Mouse (Mus musculus) midbrain, embryonic 10.5 days (tissue): ENCODE measurements at regions not wholly inside any gene's neighbourhood (a gene's known extent, or its start where the extent isn't known, plus 50 kb on each side); places are given as distances from the start of the nearest gene placed in this dataset.

Source experiments
- DNase-seq: peaks from one replicate; pipeline ENCODE4 v3.0.0-alpha.2; 2017; ENCODE audit warnings: low spot score
- H3K27ac ChIP-seq: fragments of 300-500 bp; sonication (generic); replicated peaks from 2 replicates; pipeline ENCODE4 v1.5.1; 2016; ENCODE audit warnings: mild to moderate bottlenecking
- H3K27me3 ChIP-seq: fragments of 300-500 bp; sonication (generic); 2 replicates; pipeline ENCODE4 v1.6.1; 2016; ENCODE audit warnings: low read depth, mild to moderate bottlenecking; ENCODE audit not compliant: poor library complexity, severe bottlenecking
- H3K36me3 ChIP-seq: fragments of 300-500 bp; sonication (generic); 2 replicates; pipeline ENCODE4 v1.6.1; 2016; ENCODE audit warnings: mild to moderate bottlenecking, moderate library complexity
- H3K4me1 ChIP-seq: fragments of 300-500 bp; sonication (generic); 2 replicates; pipeline ENCODE4 v1.6.1; 2016
- H3K4me3 ChIP-seq: fragments of 300-500 bp; sonication (generic); 2 replicates; pipeline ENCODE4 v1.5.1; 2016; ENCODE audit warnings: mild to moderate bottlenecking, moderate library complexity
- H3K9me3 ChIP-seq: fragments of 300-500 bp; sonication (generic); replicated peaks from 2 replicates; pipeline ENCODE4 v1.6.1; 2016; ENCODE audit warnings: mild to moderate bottlenecking
- WGBS: fragments of 180-500 bp; shearing (Covaris S2); methylation state at CpG from one replicate; pipeline ENCODE4 v1.1.7; 2016; 5-methylcytosine and 5-hydroxymethylcytosine counted together

- no peak for DNase-seq
- 90% methylated on average over 3 of the region's 3 CpGs for WGBS
Measured at GRCm38 (mm10) chr9:91958421-91958820, 234.3 kb upstream of the Plscr5 start.

GRCm38 (mm10) chr9:91957061-91957460, 235.7 kb upstream of the Plscr5 start:
- no peaks in the 10 kb centered on the region for H3K27me3 ChIP-seq
- H3K9me3 ChIP-seq: no peaks in the 10 kb centered on the region
- 93% methylated on average over 3 of the region's 3 CpGs for WGBS
- no peak overlapping the region for H3K4me3 ChIP-seq
- no peak overlapping the region for H3K27ac ChIP-seq
- DNase-seq: no peak
- H3K4me1 ChIP-seq: no peaks in the 10 kb centered on the region
- no peaks in the 10 kb centered on the region for H3K36me3 ChIP-seq

More at GRCm38 (mm10) chr9:91958421-91958820, 234.3 kb upstream of the Plscr5 start:
- Histone ChIP-seq H3K9me3 (no peaks in the 10 kb centered on the region), H3K27me3 (no peaks in the 10 kb centered on the region), H3K4me3 (no peak overlapping the region), H3K4me1 (no peaks in the 10 kb centered on the region), H3K27ac (no peak overlapping the region), H3K36me3 (no peaks in the 10 kb centered on the region)

DNA sequence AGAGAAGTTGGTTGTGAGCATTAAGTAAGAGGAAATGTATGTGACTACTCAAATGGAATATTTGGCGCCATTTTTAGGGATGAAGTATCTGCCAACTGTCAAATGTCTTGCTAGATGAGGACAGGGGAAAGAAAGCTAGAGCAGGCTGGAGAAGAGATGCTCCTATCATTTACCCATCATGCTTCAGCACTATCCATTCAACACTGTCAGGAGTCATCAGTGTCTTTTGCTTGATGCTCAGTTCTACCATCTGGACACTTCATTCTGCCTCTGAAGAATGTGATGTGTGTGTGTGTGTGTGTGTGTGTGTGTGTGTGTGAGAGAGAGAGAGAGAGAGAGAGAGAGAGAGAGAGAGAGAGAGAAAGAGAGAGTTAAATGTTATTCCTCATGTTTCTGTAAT, 244.0 kb upstream of the Plscr5 start:
- Histone ChIP-seq H3K9me3 (no peaks in the 10 kb centered on the region), H3K4me3 (no peak overlapping the region), H3K27ac (no peak overlapping the region), H3K27me3 (no peaks in the 10 kb centered on the region), H3K4me1 (no peaks in the 10 kb centered on the region), H3K36me3 (no peaks in the 10 kb centered on the region)
- 83% methylated on average over 1 of the region's 1 CpGs for WGBS
- DNase-seq: no peak

- Histone ChIP-seq H3K4me3 (no peak overlapping the region), H3K36me3 (no peaks in the 10 kb centered on the region), H3K4me1 (no peaks in the 10 kb centered on the region), H3K27ac (no peak overlapping the region), H3K27me3 (no peaks in the 10 kb centered on the region), H3K9me3 (no peaks in the 10 kb centered on the region)
- WGBS: 78% methylated on average over 1 of the region's 1 CpGs
- DNase-seq: no peak
Measured at GRCm38 (mm10) chr9:91942001-91942400, 250.7 kb upstream of the Plscr5 start.

DNA sequence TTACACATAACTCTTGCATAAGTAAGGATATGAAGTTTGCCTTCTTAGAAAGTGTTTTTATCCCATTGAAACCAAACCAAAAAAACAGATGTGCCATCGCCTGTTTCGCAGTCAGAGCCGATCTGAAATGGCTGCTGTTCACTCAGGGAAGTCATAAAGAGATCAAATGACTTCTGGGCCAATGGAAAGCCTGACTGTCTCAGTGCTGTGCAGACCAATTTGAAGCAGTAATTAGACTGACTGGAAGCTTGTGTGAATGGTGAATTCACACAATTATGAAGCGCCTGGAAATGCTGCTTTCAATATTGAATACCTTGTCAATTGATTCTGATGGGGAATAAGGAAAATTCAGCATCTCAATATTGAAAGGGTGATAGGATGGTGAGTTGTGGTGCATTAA, 254.0 kb upstream of the Plscr5 start:
- Histone ChIP-seq H3K4me3 (no peak overlapping the region), H3K4me1 (no peaks in the 10 kb centered on the region), H3K27ac (no peak overlapping the region), H3K27me3 (no peaks in the 10 kb centered on the region), H3K9me3 (no peaks in the 10 kb centered on the region), H3K36me3 (no peaks in the 10 kb centered on the region)
- 82% methylated on average over 4 of the region's 4 CpGs for WGBS
- no peak for DNase-seq

DNA sequence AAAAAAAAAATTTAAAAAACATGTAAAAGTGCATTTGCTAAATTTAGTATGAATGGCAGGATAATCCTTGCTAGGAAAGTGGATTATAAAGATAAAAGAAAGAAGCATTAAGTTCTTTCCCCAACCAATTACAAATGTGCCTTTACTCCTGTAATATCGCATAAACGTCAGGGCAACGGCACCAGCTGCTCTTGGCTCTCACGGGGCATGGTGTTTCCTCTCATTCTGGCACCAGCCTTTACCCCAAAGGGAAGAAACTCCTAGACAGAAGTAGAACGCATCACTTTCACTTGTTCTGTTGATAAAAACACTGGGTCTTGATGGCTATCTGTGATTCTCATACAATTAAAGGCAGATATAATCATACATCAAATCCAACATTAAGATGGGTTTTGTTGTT, 288.7 kb upstream of the Plscr5 start:
- no peaks in the 10 kb centered on the region for H3K4me1 ChIP-seq
- no peaks in the 10 kb centered on the region for H3K27me3 ChIP-seq
- no peak overlapping the region for H3K27ac ChIP-seq
- H3K9me3 ChIP-seq: no peaks in the 10 kb centered on the region
- no peak overlapping the region for H3K4me3 ChIP-seq
- no peak for DNase-seq
- 85% methylated on average over 5 of the region's 5 CpGs for WGBS
- no peaks in the 10 kb centered on the region for H3K36me3 ChIP-seq

GRCm38 (mm10) chr9:91900956-91901355, 291.8 kb upstream of the Plscr5 start:
- no peak overlapping the region for H3K4me3 ChIP-seq
- no peaks in the 10 kb centered on the region for H3K9me3 ChIP-seq
- no peak for DNase-seq
- no peaks in the 10 kb centered on the region for H3K4me1 ChIP-seq
- no peak overlapping the region for H3K27ac ChIP-seq
- no peaks in the 10 kb centered on the region for H3K27me3 ChIP-seq
- H3K36me3 ChIP-seq: no peaks in the 10 kb centered on the region

DNA sequence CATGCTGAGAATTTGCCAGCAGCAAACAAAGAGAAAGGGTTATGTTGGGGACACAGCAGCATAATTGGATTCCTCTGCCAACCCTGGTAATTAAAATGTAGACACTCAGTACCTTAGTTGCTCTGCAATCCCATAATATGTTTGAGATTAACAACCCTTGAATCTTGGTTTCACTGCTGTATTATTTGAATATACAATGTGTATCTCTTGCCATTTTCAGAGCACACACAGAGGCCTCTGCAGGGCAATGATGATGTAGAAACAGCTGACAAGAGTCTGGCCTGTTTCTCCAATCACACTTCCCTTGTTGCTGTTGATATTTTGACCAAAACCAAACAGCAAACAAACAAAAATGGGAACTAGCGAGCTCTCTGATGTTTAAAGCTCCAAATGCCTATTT, 315.9 kb upstream of the Plscr5 start:
- Histone ChIP-seq H3K27me3 (no peaks in the 10 kb centered on the region), H3K27ac (no peak overlapping the region), H3K9me3 (no peaks in the 10 kb centered on the region), H3K4me1 (no peaks in the 10 kb centered on the region), H3K4me3 (no peak overlapping the region), H3K36me3 (no peaks in the 10 kb centered on the region)
- no peak for DNase-seq
- 94% methylated on average over 1 of the region's 1 CpGs for WGBS

GRCm38 (mm10) chr9:91831556-91831955, 361.2 kb upstream of the Plscr5 start:
- DNase-seq: no peak
- Histone ChIP-seq H3K9me3 (no peaks in the 10 kb centered on the region), H3K36me3 (no peaks in the 10 kb centered on the region), H3K27ac (no peak overlapping the region), H3K27me3 (no peaks in the 10 kb centered on the region), H3K4me3 (no peak overlapping the region), H3K4me1 (no peaks in the 10 kb centered on the region)
- 72% methylated on average over 3 of the region's 3 CpGs for WGBS

GRCm38 (mm10) chr9:91823733-91824487, 368.8 kb upstream of the Plscr5 start:
- WGBS: 84% methylated on average over 1 of the region's 1 CpGs
- no peak overlapping the region for H3K27ac ChIP-seq
- no peaks in the 10 kb centered on the region for H3K9me3 ChIP-seq
- no peak overlapping the region for H3K4me3 ChIP-seq
- DNase-seq: no peak
- no peaks in the 10 kb centered on the region for H3K27me3 ChIP-seq
- H3K4me1 ChIP-seq: peaks cover 3% of the 10 kb centered on the region; the same call in 1 of the 2 replicates
- no peaks in the 10 kb centered on the region for H3K36me3 ChIP-seq

DNA sequence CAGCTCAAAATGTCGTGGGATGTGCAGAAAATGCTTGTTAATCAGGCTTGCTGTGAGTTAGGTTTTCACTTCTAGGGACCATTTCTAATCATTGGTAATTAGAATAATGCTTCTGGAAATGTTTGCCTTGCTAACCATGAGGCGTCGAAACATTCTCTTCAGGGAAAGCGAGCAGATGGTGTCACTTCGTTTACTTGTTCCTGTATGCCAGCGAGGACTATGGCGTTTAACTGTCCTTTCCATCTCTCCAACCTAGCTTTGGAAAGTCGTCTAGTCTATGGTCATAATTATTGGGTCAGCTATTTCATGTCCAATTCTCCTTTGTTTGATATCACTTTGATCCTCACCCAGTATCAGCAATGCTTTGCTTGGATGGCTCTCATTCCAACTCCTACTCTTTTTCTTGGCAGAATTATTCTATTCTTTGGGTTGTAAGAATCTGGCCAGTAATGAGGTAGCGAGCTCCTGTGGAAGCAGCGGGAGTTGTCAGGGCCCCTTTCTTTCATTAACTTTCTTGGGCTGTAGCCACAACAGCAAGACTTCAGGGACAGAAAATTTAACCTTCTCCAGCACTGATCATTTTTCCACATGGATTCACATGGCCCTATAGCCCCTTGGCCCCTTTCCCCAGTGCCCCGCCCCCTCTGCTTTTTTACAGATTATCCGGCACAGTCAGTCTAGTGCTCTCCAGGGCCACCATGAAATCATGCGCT, 374.0 kb upstream of the Plscr5 start:
- WGBS: 78% methylated on average over 13 of the region's 13 CpGs
- Histone ChIP-seq H3K4me3 (no peak overlapping the region), H3K4me1 (peaks cover 4% of the 10 kb centered on the region; the same call in 1 of the 2 replicates), H3K9me3 (no peaks in the 10 kb centered on the region), H3K27ac (no peak overlapping the region), H3K27me3 (no peaks in the 10 kb centered on the region), H3K36me3 (no peaks in the 10 kb centered on the region)
- no peak for DNase-seq

- Histone ChIP-seq H3K27ac (no peak overlapping the region), H3K36me3 (no peaks in the 10 kb centered on the region), H3K9me3 (no peaks in the 10 kb centered on the region), H3K4me1 (no peaks in the 10 kb centered on the region), H3K27me3 (no peaks in the 10 kb centered on the region), H3K4me3 (no peak overlapping the region)
- DNase-seq: no peak
- 82% methylated on average over 3 of the region's 3 CpGs for WGBS
Measured at GRCm38 (mm10) chr9:91803372-91803961, 389.3 kb upstream of the Plscr5 start.

- Histone ChIP-seq H3K27ac (no peak overlapping the region), H3K27me3 (no peaks in the 10 kb centered on the region), H3K9me3 (no peaks in the 10 kb centered on the region), H3K36me3 (no peaks in the 10 kb centered on the region), H3K4me3 (no peak overlapping the region), H3K4me1 (no peaks in the 10 kb centered on the region)
- no peak for DNase-seq
- WGBS: 93% methylated on average over 4 of the region's 4 CpGs
Measured at GRCm38 (mm10) chr9:91798837-91799225, 393.9 kb upstream of the Plscr5 start.
